Mouse (Mus musculus) myocyte (in vitro differentiated cells): ENCODE data around the gene Klk1b11. TPM values are rescaled to one million over a fixed set of nuclear protein-coding genes. Genes with fewer than 3 reads are reported as not detected.
"Not testable (repeated sequence)": the region's sequence is repeated elsewhere in the genome, so short reads cannot be mapped to it uniquely, and the experiment has no call there.

ENCODE experiments used
- H3K27me3 ChIP-seq: one replicate; pipeline ENCODE4 v1.6.1; 2011; ENCODE audit not compliant: control insufficient read depth, insufficient read depth, insufficient read length
- H3K36me3 ChIP-seq: one replicate; pipeline ENCODE4 v1.6.1; 2011; ENCODE audit not compliant: control insufficient read depth, insufficient read depth
- H3K4me2 ChIP-seq: one replicate; pipeline ENCODE4 v1.6.1; 2011; ENCODE audit warnings: low read depth, control low read depth
- H3K4me3 ChIP-seq: one replicate; pipeline ENCODE4 v1.5.1; 2011; ENCODE audit warnings: mild to moderate bottlenecking, control low read depth, moderate library complexity
- H3K79me2 ChIP-seq: one replicate; pipeline ENCODE4 v1.6.1; 2011; ENCODE audit not compliant: control insufficient read depth, insufficient read depth
- H3ac ChIP-seq: one replicate; pipeline ENCODE4 v1.6.1; 2011; ENCODE audit not compliant: control insufficient read depth, insufficient read length
- CEBPB ChIP-seq: IDR thresholded peaks from 2 replicates; pipeline ENCODE4 v1.6.1; 2011; ENCODE audit warnings: mild to moderate bottlenecking, moderate library complexity; ENCODE audit not compliant: poor library complexity, insufficient read depth, severe bottlenecking
- E2F4 ChIP-seq: IDR thresholded peaks from one replicate; pipeline ENCODE4 v1.6.1; 2011; ENCODE audit warnings: mild to moderate bottlenecking, control low read depth, moderate library complexity; ENCODE audit not compliant: insufficient read depth
- MAX ChIP-seq: IDR thresholded peaks from one replicate; pipeline ENCODE4 v1.6.1; 2011; ENCODE audit warnings: low read depth, mild to moderate bottlenecking, control low read depth
- MYOD1 ChIP-seq, 3 experiments: IDR thresholded peaks; one replicate each; pipeline ENCODE4 v1.6.1; 2011; ENCODE audit warnings: control low read depth in 2 of 3, low read depth in 2 of 3, mild to moderate bottlenecking in 2 of 3, moderate library complexity in 1 of 3; ENCODE audit not compliant: insufficient read length in 2 of 3, control insufficient read depth in 1 of 3
- MYOG ChIP-seq, 3 experiments: IDR thresholded peaks; one replicate each; pipeline ENCODE4 v1.6.1; 2011; ENCODE audit warnings: control low read depth in 2 of 3, low read depth in 2 of 3, mild to moderate bottlenecking in 2 of 3; ENCODE audit not compliant: insufficient read length in 2 of 3, control insufficient read depth in 1 of 3, insufficient read depth in 1 of 3
- POLR2A ChIP-seq: IDR thresholded peaks from one replicate; pipeline ENCODE4 v1.6.1; 2011; ENCODE audit warnings: low read depth, mild to moderate bottlenecking, control low read depth, moderate library complexity; ENCODE audit not compliant: insufficient read length
- POLR2AphosphoS2 ChIP-seq: IDR thresholded peaks from one replicate; pipeline ENCODE4 v1.6.1; 2011; ENCODE audit warnings: low read depth, control low read depth; ENCODE audit not compliant: insufficient read length
- REST ChIP-seq: IDR thresholded peaks from one replicate; pipeline ENCODE4 v1.6.1; 2011; ENCODE audit warnings: mild to moderate bottlenecking, control low read depth, moderate library complexity; ENCODE audit not compliant: insufficient read depth, insufficient read length
- SRF ChIP-seq: IDR thresholded peaks from one replicate; pipeline ENCODE4 v1.6.1; 2011; ENCODE audit warnings: low read depth; ENCODE audit not compliant: control insufficient read depth, insufficient read length
- TCF12 ChIP-seq: IDR thresholded peaks from one replicate; pipeline ENCODE4 v1.6.1; 2011; ENCODE audit warnings: mild to moderate bottlenecking, control low read depth; ENCODE audit not compliant: poor library complexity, insufficient read depth, severe bottlenecking
- TCF3 ChIP-seq: IDR thresholded peaks from one replicate; pipeline ENCODE4 v1.6.1; 2011; ENCODE audit warnings: low read depth, control low read depth; ENCODE audit not compliant: insufficient read length
- USF1 ChIP-seq: IDR thresholded peaks from one replicate; pipeline ENCODE4 v1.6.1; 2011; ENCODE audit warnings: low read depth, mild to moderate bottlenecking, control low read depth, moderate library complexity
- polyA plus RNA-seq: library from polyadenylated mRNA; unstranded; fragments of >200 nt; fragmentation: generic; extraction: Trizol; gene quantifications from one replicate; pipeline ENCODE4 v1.2.1, GENCODE M21; 2012; ENCODE audit warnings: missing spikeins

The Klk1b11 gene
- polyA plus RNA-seq, 1 experiment, result not detected

DNA sequence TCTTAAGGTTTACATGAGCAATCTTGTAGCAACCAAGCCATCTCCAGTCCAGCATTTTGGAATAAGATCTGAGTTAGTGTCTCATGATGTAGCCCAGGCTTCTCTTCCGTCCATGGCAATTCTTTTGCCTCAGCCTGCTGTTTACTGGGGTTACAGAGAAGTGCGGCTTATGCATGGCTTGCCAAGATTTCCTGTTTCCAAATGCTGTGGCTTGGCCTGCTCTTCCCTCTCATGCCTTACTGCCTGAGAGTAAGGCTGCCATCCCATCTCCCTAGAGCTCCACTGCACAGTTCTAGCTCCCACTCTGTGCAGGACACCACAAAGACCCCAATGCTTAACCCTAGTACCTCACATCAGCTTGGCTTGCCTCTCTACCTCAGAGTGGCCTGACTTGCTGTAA lies 28.1 kb upstream of the Klk1b11 start:
- TF ChIP-seq REST (no peak), MYOD1 (IDR thresholded peaks at IDR 0.05; ENCODE audit: control insufficient read depth in 1 of 3, insufficient read length in 2 of 3, low read depth in 2 of 3) (no peak), USF1 (no peak)
- no peaks in the 10 kb centered on the region for H3K27me3 ChIP-seq
- no peaks in the 10 kb centered on the region for H3K36me3 ChIP-seq
- H3ac ChIP-seq, result no peak overlapping the region
- no peaks in the 10 kb centered on the region for H3K79me2 ChIP-seq
- H3K4me3 ChIP-seq, result no peak overlapping the region
- no peak overlapping the region for H3K4me2 ChIP-seq

DNA sequence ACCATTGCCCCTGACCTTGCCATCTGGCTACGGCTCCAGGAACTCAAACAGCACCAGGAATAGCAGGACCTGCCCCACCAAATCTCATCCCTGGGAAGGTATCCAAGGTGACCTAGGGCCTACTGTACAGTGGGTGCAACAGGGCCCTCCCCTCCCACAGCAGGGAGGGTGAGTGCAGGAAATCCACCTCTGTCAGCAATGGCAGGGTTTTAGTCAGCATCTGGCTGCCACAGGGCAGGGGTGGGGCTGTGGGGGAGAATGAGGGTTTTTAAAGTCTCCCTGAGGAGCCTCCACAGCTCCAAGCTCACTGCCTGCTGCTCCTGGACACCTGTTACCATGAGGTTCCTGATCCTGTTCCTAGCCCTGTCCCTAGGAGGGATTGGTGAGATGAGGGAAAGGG lies 19.9 kb upstream of the Klk1b11 start, which contains the start of gene Klk1b9:
Gene Klk1b9 (plus strand): TSS at position 301 of the 400 bp plus-strand sequence.
- not testable (repeated sequence) for H3K27me3 ChIP-seq, H3K36me3 ChIP-seq, H3K4me3 ChIP-seq, H3ac ChIP-seq, H3K79me2 ChIP-seq, H3K4me2 ChIP-seq

DNA sequence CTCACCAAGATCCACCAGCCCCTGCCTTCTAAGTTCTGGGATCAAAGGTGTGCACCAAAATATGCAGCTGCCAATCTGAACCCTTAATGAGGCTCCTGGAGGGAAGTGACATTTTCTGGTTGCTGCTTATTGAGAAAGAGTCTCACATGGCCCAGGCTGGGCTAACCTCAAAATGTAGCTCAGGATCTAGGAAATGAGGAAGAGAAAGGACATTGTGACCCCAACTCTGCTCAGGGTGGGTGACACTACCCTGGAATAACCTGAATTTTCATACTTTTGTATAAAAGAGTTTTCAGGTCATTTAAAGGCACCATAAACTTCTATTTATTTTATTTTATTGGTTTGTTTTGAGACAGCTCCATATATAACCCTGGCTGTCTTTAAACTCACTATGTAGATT lies 10.0 kb upstream of the Klk1b11 start:
- no peaks in the 10 kb centered on the region for H3K27me3 ChIP-seq
- no peaks in the 10 kb centered on the region for H3K79me2 ChIP-seq
- H3K4me3 ChIP-seq, result no peak overlapping the region
- no peaks in the 10 kb centered on the region for H3K36me3 ChIP-seq
- no peak overlapping the region for H3ac ChIP-seq
- no peak overlapping the region for H3K4me2 ChIP-seq
- TF ChIP-seq USF1, result no peak
- TF ChIP-seq TCF3, result no peak
- TF ChIP-seq SRF, result no peak
- TF ChIP-seq POLR2A, result no peak
- TF ChIP-seq MYOD1 (IDR thresholded peaks at IDR 0.05; ENCODE audit: control insufficient read depth in 1 of 3, insufficient read length in 2 of 3, low read depth in 2 of 3), result no peak
- no peak for TF ChIP-seq MYOG (IDR thresholded peaks at IDR 0.05; ENCODE audit: control insufficient read depth in 1 of 3, insufficient read depth in 1 of 3, insufficient read length in 2 of 3, low read depth in 2 of 3)
- TF ChIP-seq CEBPB, result no peak
- no peak for TF ChIP-seq MAX
- TF ChIP-seq E2F4, result no peak
- no peak for TF ChIP-seq POLR2AphosphoS2
- no peak for TF ChIP-seq TCF12
- no peak for TF ChIP-seq REST

DNA sequence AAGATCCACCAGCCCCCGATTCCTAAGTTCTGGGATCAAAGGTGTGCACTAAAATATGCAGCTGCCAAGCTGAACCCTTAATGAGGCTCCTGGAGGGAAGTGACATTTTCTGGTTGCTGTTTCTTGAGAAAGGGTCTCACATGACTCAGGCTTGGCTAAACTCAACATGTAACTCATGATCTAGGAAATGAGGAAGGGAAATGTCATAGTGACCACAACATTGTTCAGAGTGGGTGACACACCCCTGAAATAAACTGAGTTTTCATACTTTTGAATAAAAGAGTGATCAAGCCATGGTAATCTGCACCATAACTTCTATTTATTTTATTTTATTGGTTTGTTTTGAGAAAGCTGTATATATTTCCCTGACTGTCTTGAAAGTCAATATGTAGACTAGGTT lies 856 bp upstream of the Klk1b11 start:
- H3K4me3 ChIP-seq, H3K27me3 ChIP-seq, H3K79me2 ChIP-seq, H3ac ChIP-seq, H3K36me3 ChIP-seq, H3K4me2 ChIP-seq: not testable (repeated sequence)

DNA sequence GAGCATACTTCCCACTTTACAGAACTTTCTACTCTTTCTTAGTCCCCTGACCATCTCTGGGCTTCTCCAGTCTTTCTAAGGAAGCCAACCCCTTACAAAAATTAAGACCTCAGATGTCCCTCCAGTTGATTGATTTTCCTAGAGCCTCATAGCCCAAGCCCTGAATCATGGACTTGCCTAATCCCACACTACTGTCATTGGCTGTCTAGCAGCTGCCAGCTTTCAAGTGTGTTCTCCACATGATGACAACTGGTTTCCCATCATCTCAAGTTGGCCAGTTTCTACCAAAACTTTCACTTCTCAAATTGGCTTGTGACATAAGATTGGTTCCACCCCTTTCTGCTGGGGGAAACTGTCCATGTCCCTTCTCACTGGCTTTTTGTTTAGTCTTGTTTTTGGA lies 9.2 kb downstream of the Klk1b11 start:
- Histone ChIP-seq H3K27me3 (no peaks in the 10 kb centered on the region), H3K36me3 (no peaks in the 10 kb centered on the region), H3K4me3 (no peak overlapping the region), H3K79me2 (no peaks in the 10 kb centered on the region), H3K4me2 (no peak overlapping the region), H3ac (no peak overlapping the region)
- TF ChIP-seq MYOD1 (IDR thresholded peaks at IDR 0.05; ENCODE audit: control insufficient read depth in 1 of 3, insufficient read length in 2 of 3, low read depth in 2 of 3) (no peak), USF1 (no peak)

DNA sequence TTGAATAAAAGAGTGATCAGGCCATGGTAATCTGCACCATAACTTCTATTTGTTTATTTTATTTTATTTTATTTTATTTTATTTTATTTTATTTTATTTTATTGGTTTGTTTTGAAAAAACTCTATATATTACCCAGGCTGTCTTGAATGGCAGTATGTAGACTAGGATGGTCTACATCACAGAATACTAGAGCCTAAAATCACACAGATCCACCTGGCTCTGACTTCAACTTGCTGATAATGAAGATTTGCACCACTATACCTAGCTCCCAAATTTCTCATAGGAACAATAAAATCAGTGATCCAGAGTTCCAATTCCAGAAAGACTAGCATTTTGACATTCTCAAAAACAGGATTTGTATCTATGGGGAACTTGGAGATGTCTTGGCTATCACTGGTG lies 16.2 kb downstream of the Klk1b11 start, which contains the start of gene Klk1b26:
Gene Klk1b26 (plus strand): TSS at position 301 of the 400 bp plus-strand sequence.
- H3K4me3 ChIP-seq, H3K36me3 ChIP-seq, H3K4me2 ChIP-seq, H3ac ChIP-seq, H3K79me2 ChIP-seq, H3K27me3 ChIP-seq: not testable (repeated sequence)

DNA sequence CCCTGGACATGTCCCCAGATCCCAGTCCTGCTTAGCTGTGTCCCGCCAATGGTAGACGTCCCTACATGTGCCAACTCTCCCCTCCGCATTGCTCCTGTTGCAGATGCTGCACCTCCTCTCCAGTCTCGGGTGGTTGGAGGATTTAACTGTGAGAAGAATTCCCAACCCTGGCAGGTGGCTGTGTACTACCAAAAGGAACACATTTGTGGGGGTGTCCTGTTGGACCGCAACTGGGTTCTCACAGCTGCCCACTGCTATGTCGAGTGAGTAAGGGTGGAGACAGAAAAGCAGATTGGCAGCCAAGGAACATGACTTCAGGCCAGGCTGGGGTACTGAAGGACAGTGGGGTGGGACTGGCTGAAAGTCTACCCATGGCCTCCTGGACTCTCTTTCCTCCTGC lies 19.0 kb downstream of the Klk1b11 start:
- not testable (repeated sequence) for H3K79me2 ChIP-seq, H3ac ChIP-seq, H3K27me3 ChIP-seq

More for the DNA sequence above, 19.0 kb downstream of the Klk1b11 start:
- not testable (repeated sequence) for H3K4me3 ChIP-seq, H3K4me2 ChIP-seq, H3K36me3 ChIP-seq
